Mouse (Mus musculus): ENCODE data around the gene Dut. TPM values are rescaled to one million over a fixed set of nuclear protein-coding genes. Genes with fewer than 3 reads are reported as not detected.

The Dut gene
- polyA plus RNA-seq, 1 experiment from 2014 or later = 171 TPM

GRCm38 (mm10) chr2:125228472-125229409 is 18.2 kb upstream of the Dut start:
- Histone ChIP-seq H3K9me3 (ENCODE audit: control insufficient read depth, low read length) (no peaks in the 10 kb centered on the region), H3K4me3 (ENCODE audit: low read depth, low read length) (no peak overlapping the region), H3K4me1 (ENCODE audit: control insufficient read depth, insufficient read depth, low read length) (no peaks in the 10 kb centered on the region), H3K9ac (ENCODE audit: low read length) (no peak overlapping the region), H3K27ac (ENCODE audit: low read depth, low read length) (no peak overlapping the region), H3K4me2 (ENCODE audit: low read depth) (no peak overlapping the region), H3K27me3 (ENCODE audit: control insufficient read depth, insufficient read depth, low read length) (no peaks in the 10 kb centered on the region), H3K36me3 (ENCODE audit: control insufficient read depth, insufficient read depth, low read length) (no peaks in the 10 kb centered on the region)
- ATAC-seq (ENCODE audit: insufficient read depth, low FRiP score, low TSS enrichment) (no peak), DNase-seq (ENCODE audit: low spot score) (no peak)
- WGBS = 90% methylated on average over 11 of the region's 11 CpGs

- DNase-seq (ENCODE audit: low spot score) (no peak), ATAC-seq (ENCODE audit: insufficient read depth, low FRiP score, low TSS enrichment) (no peak)
- Histone ChIP-seq H3K4me2 (ENCODE audit: low read depth) (no peak overlapping the region), H3K27me3 (ENCODE audit: control insufficient read depth, insufficient read depth, low read length) (no peaks in the 10 kb centered on the region), H3K9me3 (ENCODE audit: control insufficient read depth, low read length) (no peaks in the 10 kb centered on the region), H3K4me1 (ENCODE audit: control insufficient read depth, insufficient read depth, low read length) (no peaks in the 10 kb centered on the region), H3K4me3 (ENCODE audit: low read depth, low read length) (no peak overlapping the region), H3K36me3 (ENCODE audit: control insufficient read depth, insufficient read depth, low read length) (no peaks in the 10 kb centered on the region), H3K27ac (ENCODE audit: low read depth, low read length) (no peak overlapping the region), H3K9ac (ENCODE audit: low read length) (no peak overlapping the region)
- WGBS = 78% methylated on average over 4 of the region's 4 CpGs
These were observed 14.8 kb upstream of the Dut start for GRCm38 (mm10) chr2:125232183-125232582.

- H3K4me1 ChIP-seq (ENCODE audit: control insufficient read depth, insufficient read depth, low read length) = no peaks in the 10 kb centered on the region
- H3K4me3 ChIP-seq (ENCODE audit: low read depth, low read length) = no peak overlapping the region
- H3K27me3 ChIP-seq (ENCODE audit: control insufficient read depth, insufficient read depth, low read length) = no peaks in the 10 kb centered on the region
- 82% methylated on average over 2 of the region's 2 CpGs for WGBS
- no peaks in the 10 kb centered on the region for H3K9me3 ChIP-seq (ENCODE audit: control insufficient read depth, low read length)
- ATAC-seq (ENCODE audit: insufficient read depth, low FRiP score, low TSS enrichment) (no peak), DNase-seq (ENCODE audit: low spot score) (no peak)
- no peak overlapping the region for H3K27ac ChIP-seq (ENCODE audit: low read depth, low read length)
- no peak overlapping the region for H3K4me2 ChIP-seq (ENCODE audit: low read depth)
- H3K9ac ChIP-seq (ENCODE audit: low read length) = no peak overlapping the region
- H3K36me3 ChIP-seq (ENCODE audit: control insufficient read depth, insufficient read depth, low read length) = no peaks in the 10 kb centered on the region
These were observed 13.5 kb upstream of the Dut start for GRCm38 (mm10) chr2:125233537-125233936.

GRCm38 (mm10) chr2:125234049-125234448 is 12.9 kb upstream of the Dut start:
- Histone ChIP-seq H3K4me3 (ENCODE audit: low read depth, low read length) (no peak overlapping the region), H3K9ac (ENCODE audit: low read length) (no peak overlapping the region), H3K27me3 (ENCODE audit: control insufficient read depth, insufficient read depth, low read length) (no peaks in the 10 kb centered on the region), H3K4me1 (ENCODE audit: control insufficient read depth, insufficient read depth, low read length) (no peaks in the 10 kb centered on the region), H3K27ac (ENCODE audit: low read depth, low read length) (no peak overlapping the region), H3K9me3 (ENCODE audit: control insufficient read depth, low read length) (no peaks in the 10 kb centered on the region), H3K4me2 (ENCODE audit: low read depth) (no peak overlapping the region), H3K36me3 (ENCODE audit: control insufficient read depth, insufficient read depth, low read length) (no peaks in the 10 kb centered on the region; the same call in 1 of the 2 replicates)
- ATAC-seq (ENCODE audit: insufficient read depth, low FRiP score, low TSS enrichment) (no peak), DNase-seq (ENCODE audit: low spot score) (no peak)
- WGBS = 93% methylated on average over 2 of the region's 2 CpGs

GRCm38 (mm10) chr2:125245545-125246285 is 1.3 kb upstream of the Dut start:
- DNase-seq (ENCODE audit: low spot score) (no peak), ATAC-seq (ENCODE audit: insufficient read depth, low FRiP score, low TSS enrichment) (no peak)
- no peaks in the 10 kb centered on the region for H3K27me3 ChIP-seq (ENCODE audit: control insufficient read depth, insufficient read depth, low read length)
- no peak overlapping the region for H3K9ac ChIP-seq (ENCODE audit: low read length)
- 93% methylated on average over 3 of the region's 3 CpGs for WGBS
- H3K4me3 ChIP-seq (ENCODE audit: low read depth, low read length) = no peak overlapping the region
- H3K4me2 ChIP-seq (ENCODE audit: low read depth) = no peak overlapping the region
- H3K27ac ChIP-seq (ENCODE audit: low read depth, low read length) = no peak overlapping the region
- H3K4me1 ChIP-seq (ENCODE audit: control insufficient read depth, insufficient read depth, low read length) = peaks cover 10% of the 10 kb centered on the region
- peaks cover 2% of the 10 kb centered on the region; the same call in 1 of the 2 replicates for H3K36me3 ChIP-seq (ENCODE audit: control insufficient read depth, insufficient read depth, low read length)
- H3K9me3 ChIP-seq (ENCODE audit: control insufficient read depth, low read length) = no peaks in the 10 kb centered on the region

GRCm38 (mm10) chr2:125246669-125247068 is 321 bp upstream of the Dut start:
- Histone ChIP-seq H3K4me2 (ENCODE audit: low read depth) (peak overlapping the region; percentile 67), H3K4me1 (ENCODE audit: control insufficient read depth, insufficient read depth, low read length) (peaks cover 10% of the 10 kb centered on the region), H3K9ac (ENCODE audit: low read length) (peak overlapping the region; percentile 82), H3K27ac (ENCODE audit: low read depth, low read length) (no peak overlapping the region), H3K27me3 (ENCODE audit: control insufficient read depth, insufficient read depth, low read length) (no peaks in the 10 kb centered on the region), H3K9me3 (ENCODE audit: control insufficient read depth, low read length) (no peaks in the 10 kb centered on the region), H3K36me3 (ENCODE audit: control insufficient read depth, insufficient read depth, low read length) (peaks cover 2% of the 10 kb centered on the region; the same call in 1 of the 2 replicates), H3K4me3 (ENCODE audit: low read depth, low read length) (peak overlapping the region; percentile 65)
- WGBS = 20% methylated on average over 9 of the region's 9 CpGs
- ATAC-seq (ENCODE audit: insufficient read depth, low FRiP score, low TSS enrichment) = peak; percentile 1; the same call in 1 of the 2 replicates
- DNase-seq (ENCODE audit: low spot score) = no peak

- Histone ChIP-seq H3K4me2 (ENCODE audit: low read depth) (peak overlapping the region; percentile 67), H3K27ac (ENCODE audit: low read depth, low read length) (peak overlapping the region; percentile 75), H3K9me3 (ENCODE audit: control insufficient read depth, low read length) (no peaks in the 10 kb centered on the region), H3K4me3 (ENCODE audit: low read depth, low read length) (peak overlapping the region; percentile 65), H3K27me3 (ENCODE audit: control insufficient read depth, insufficient read depth, low read length) (no peaks in the 10 kb centered on the region), H3K36me3 (ENCODE audit: control insufficient read depth, insufficient read depth, low read length) (peaks cover 2% of the 10 kb centered on the region; the same call in 1 of the 2 replicates), H3K9ac (ENCODE audit: low read length) (peak overlapping the region; percentile 82), H3K4me1 (ENCODE audit: control insufficient read depth, insufficient read depth, low read length) (peaks cover 10% of the 10 kb centered on the region)
- under 1% methylated on average over 9 of the region's 9 CpGs for WGBS
- ATAC-seq (ENCODE audit: insufficient read depth, low FRiP score, low TSS enrichment) (no peak), DNase-seq (ENCODE audit: low spot score) (no peak)
These were observed 909 bp downstream of the Dut start for GRCm38 (mm10) chr2:125247962-125248235.

- peaks cover 10% of the 10 kb centered on the region for H3K4me1 ChIP-seq (ENCODE audit: control insufficient read depth, insufficient read depth, low read length)
- H3K4me2 ChIP-seq (ENCODE audit: low read depth) = peak overlapping the region; percentile 67
- H3K9me3 ChIP-seq (ENCODE audit: control insufficient read depth, low read length) = no peaks in the 10 kb centered on the region
- H3K36me3 ChIP-seq (ENCODE audit: control insufficient read depth, insufficient read depth, low read length) = peaks cover 2% of the 10 kb centered on the region; the same call in 1 of the 2 replicates
- no peaks in the 10 kb centered on the region for H3K27me3 ChIP-seq (ENCODE audit: control insufficient read depth, insufficient read depth, low read length)
- peak overlapping the region; percentile 65 for H3K4me3 ChIP-seq (ENCODE audit: low read depth, low read length)
- H3K27ac ChIP-seq (ENCODE audit: low read depth, low read length) = no peak overlapping the region
- DNase-seq (ENCODE audit: low spot score) = no peak
- WGBS = 3% methylated on average over 8 of the region's 8 CpGs
- H3K9ac ChIP-seq (ENCODE audit: low read length) = peak overlapping the region; percentile 82
- ATAC-seq (ENCODE audit: insufficient read depth, low FRiP score, low TSS enrichment) = no peak
These were observed 1.3 kb downstream of the Dut start for GRCm38 (mm10) chr2:125248256-125248655.

Measured in neural tube, embryonic 11.5 days (tissue).